Mouse (Mus musculus) telencephalon, adult 2 months (tissue): ENCODE measurements around the gene Gpr83.
A peak's percentile ranks its signal among the peaks of the same experiment; 100 is the strongest.

Source experiments
- DNase-seq: peaks from one replicate; pipeline ENCODE4 v3.0.0-alpha.2; 2011; ENCODE audit warnings: low read depth, low spot score

Gene Gpr83

DNA sequence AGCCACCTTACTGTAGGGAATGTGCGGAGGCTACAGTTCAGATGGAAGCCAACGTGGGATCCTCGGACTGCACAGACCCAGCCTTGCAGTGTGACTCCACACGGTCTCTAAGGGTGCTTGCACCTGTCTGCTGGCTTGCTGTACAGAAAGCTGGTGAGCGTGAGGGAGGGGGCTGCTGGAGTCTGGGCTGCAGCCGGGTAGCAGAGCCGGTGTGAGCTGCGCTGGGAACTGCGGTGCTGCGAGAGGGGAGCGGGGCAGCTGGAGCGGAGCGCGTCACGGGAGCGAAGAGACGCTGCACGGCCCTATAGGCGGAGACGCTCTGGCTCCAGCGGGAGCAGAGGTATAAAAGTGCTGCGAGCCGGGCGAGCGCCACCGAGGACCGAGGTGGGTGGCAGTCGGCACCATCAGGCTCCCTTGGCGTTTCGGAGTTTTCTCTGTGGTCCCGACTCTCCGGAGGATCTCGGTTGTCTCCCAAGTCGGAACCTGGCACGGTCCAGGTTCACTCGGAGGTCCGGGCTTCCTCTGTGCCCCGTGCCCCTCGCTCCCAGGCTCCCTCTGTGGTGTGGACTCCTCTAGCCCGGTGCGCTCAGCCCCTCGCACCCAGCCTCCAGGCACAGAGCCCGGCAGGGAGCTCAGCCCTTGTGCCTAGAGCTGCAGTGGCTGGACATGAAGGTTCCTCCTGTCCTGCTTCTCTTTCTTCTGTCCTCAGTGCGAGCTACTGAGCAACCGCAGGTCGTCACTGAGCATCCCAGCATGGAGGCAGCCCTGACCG is at the start of gene Gpr83:
Gene Gpr83 (plus strand): TSS at position 343 of the 772 bp plus-strand sequence.
- peak; percentile 44 for DNase-seq

DNA sequence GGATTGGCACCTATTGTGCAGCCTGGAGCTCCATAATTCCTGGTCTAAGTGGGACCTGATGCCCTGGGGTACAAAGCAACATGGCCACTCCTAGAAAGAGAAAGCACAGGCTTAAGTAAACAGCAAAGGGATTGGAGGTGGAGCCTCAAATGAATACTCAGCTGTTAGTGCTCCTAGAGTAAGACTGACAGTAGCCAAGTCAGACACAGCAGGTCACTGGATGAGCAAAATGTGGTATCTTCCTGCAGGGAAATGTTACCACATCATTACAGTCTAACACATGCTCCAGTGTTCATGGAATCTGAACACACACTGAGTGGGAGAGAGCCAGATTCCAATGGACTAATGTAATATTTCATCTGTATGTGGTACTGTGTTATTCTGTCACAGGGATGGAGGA is 38.6 kb upstream of the Gpr83 start:
- DNase-seq, result no peak

DNA sequence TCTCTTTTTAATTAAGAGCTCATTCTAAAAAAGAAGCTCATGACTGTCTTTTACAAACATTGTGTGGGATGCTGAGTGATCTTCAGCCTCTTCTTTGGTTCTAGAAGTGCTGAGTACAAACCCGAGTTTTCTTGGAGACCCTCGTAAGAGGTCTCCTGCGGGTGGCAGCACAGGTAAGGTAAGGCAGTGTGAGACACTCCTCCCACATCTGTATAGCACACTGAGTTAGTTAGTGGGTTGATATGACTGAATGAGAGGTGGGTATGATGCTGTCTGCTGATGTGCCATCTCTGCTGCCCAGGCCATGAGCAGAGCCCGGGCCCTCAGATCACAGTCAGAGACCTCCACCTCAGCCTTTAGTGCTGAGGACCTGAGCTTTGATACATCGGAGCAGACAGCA is 35.2 kb upstream of the Gpr83 start:
- DNase-seq, result no peak

GRCm38 (mm10) chr9:14827875-14828274 is 32.1 kb upstream of the Gpr83 start:
- DNase-seq, result no peak

DNA sequence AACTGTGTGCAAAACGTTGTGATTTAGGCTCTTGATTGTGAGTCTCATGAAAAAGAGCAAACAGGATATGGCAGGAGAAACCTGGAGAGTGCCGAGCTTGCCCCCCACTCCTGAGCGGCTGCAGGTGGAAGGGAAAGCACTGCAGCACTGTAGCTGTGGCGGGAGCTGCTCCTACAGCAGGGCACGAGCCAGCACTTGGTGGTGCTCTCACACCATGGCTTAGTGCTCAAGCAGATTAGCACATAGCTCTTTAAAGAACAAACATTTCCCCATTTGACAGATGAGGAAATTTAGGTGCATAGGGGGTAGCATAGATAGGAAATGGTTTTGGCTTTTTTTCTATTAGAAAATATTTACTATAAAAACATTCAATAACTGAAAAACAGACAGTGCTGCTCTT is 28.0 kb upstream of the Gpr83 start:
- DNase-seq, result no peak

DNA sequence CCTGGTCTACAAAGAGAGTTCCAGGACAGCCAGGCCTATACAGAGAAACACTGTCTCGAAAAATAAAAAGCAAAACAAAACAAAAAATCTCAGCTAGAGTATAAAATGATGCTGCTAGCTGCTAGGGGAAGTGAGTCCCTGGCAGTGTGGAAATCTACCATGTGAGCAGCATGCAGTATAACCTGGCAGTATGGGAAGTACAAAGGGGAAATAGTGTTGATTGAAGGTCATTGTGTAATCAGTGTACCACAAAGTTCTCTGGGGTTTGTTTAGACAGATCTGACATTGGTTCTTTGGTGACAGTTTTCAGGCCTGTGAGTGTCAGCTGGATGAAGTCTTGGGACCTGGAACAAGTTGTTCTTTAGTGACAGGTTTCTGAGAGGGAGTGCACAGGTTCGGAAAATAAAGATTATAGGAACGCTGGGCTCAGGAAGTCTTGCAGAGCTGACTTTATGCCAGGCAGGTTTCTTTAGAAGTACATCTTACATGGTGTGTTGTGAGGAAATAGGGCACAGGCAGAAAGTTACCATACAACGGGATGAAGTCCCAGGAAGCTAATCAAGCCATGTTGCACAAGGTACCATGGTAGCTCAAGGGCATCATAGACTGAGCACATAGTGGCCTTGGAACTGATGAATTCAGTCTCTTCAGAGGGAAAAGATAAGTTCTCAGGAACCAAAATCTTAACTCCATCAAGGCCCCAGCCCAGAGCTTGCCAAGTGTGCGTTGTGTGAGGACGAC is 24.5 kb upstream of the Gpr83 start:
- no peak for DNase-seq

DNA sequence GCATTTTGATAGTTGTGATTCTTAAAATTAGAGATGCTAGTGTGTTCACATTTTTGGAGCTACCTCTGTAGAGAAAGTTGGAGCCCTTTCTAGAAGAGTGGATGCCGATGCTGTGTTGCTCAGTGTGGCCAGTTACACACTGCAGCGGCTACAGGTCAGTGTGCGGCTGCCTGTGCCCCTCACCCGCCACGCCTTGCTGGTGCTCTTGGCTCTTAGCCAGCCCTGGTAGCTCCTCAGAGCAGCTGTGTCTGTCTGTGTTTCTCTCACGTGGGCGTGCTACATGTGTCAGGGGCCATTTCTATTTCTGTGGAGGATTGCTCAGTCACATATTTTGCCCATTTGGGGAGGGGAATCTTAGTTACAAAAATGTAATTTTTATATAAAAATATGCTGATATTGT is 20.5 kb upstream of the Gpr83 start:
- no peak for DNase-seq

GRCm38 (mm10) chr9:14839970-14840369 is 20.0 kb upstream of the Gpr83 start:
- DNase-seq, result no peak

DNA sequence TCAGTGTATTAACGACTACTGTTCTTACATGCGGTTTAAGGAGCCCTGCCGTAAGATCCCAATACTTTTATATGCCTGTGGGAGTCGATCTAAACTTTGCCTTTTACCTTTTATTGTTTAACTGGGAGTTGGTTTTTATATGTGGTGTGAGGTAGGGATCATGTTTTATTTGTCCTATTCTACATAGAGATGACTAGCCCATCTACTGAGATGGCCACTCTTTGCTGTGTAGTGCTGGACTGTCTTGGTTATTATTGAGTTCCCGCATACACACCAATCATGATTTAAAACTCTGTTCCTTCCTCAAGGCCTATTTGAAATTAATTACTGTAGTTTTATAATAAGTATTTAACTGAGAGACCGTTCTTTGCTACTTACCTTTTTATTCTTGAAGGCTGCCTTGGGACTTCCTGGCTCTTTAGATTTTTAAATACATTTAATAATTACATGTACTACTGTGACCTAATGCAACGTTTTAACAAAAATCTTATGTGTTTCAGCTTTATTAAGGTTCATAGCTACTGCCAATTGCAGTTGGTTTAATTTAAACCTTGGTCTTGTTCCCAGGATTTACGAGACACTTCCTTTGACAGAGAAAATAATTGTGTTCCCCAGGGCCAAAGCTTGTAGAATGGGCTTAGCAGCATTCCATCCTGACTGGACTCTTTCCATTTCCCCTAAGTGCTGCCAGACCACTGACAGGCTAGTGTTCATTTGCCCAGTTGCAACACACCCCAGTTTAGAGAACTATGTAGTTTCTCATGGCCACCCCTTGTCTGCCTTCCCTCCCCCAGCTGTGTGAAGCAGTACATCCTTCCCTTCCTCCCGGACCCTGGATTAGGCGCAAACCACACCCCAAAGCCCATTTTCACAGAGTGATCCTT is 17.9 kb upstream of the Gpr83 start:
- no peak for DNase-seq

DNA sequence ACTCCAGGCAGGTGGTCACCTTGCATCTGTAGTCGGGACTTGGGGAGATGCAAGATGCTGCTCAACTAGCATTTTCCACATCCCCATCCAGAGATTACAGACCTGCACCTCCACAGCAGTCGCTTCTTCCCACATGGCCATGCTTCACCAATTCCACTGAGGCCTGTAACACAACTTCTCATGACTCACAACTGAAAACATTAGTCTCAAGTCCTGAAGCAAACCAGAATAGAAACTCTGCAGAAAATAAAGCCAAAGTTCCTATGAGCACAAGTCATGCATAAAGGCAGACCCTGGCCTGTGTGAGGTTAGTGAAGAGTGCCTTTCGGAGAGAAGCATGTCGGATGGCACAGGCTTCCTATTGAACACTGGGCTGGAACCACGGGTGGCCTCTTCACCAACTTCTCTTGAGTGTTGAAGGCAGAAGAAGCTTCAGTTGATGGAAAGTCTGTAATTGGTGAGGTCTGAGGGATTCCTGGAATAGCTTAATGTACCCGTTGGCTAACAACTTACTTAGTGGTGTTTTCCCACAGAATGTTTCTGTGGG is 16.6 kb upstream of the Gpr83 start:
- DNase-seq, result no peak

GRCm38 (mm10) chr9:14843901-14844300 is 16.1 kb upstream of the Gpr83 start:
- DNase-seq, result no peak

DNA sequence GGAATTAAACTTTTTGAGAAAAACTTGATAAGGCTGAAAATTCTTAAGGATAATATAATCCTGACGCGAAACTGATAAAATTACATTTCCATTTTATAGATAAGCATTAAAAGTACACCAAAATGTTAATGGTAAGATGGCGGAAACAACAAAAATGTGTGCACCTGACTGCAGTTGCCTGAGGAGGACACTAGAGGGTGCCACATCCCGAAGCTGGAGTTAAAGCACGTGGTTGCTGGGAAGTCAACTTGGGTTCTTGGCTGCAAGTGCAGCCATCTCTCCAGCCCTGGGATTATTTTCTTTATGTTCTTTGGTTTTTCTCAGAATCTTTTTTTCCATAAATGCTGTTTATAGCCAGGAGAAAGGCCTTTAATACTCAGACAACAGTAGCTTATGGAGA is 13.6 kb upstream of the Gpr83 start:
- DNase-seq, result no peak

- no peak for DNase-seq
These were observed 11.6 kb upstream of the Gpr83 start for GRCm38 (mm10) chr9:14848267-14848935.

- DNase-seq, result no peak
These were observed 5.4 kb upstream of the Gpr83 start for GRCm38 (mm10) chr9:14854585-14854984.

DNA sequence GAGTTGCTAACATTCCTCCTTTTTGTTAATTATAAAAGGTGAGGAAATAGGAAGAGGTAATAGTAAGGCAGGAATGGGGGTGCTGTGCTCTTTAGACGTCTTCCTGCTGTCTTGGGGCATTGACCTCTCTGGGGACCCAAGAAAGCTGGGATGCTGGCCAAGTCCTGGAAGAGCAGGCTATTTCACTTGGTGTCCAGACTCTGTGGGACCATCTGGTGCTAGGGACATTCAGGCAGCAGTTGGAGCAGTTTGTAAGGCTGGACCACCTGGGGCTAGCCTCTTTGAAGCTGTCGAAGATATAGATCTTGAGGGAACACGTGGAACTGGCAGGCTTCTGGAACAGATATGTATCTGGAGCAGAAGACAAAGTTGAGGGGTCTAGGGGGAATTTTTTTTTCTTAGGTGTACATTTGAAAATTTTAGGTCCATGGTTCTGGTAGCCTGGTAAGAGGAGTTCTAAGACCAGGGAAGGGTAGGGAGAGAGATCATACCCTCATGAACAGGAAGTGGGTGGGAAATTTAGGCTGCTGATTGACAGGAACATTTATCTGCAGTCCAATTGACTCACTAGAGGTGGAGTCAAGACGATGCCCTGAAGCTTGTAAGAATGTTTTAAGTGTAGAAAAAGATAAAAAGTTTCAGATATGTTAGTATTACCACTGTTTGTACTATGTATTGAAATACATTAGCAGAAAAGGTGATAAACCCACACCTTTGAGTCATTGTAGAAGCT is 2.9 kb upstream of the Gpr83 start:
- no peak for DNase-seq

DNA sequence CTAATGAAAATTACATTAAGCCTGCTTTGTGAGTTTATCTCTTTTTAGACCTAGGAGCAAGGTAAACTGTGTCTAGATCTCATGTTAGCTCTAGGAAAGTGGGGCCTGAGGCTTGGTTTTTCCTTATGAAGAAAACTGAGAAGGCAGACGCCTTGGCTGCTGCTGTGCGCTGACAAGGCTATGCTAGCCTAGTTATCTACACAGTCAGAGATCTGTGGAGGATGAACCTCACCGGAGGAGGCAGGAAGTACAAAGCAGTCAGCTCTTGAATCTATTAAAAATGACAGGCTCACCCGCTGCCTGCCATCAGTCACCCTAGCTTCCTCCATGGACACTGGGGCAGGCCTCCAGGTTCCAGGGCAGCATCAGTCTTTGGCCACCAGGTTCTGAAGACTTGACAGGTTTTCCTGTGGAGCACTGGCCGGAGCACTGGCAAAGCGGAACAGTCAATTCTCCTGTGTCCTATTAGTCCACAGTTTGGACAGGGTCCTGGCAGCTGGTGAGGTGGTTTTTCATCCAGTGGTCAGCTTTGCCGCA is 1.8 kb upstream of the Gpr83 start:
- DNase-seq, result no peak

DNA sequence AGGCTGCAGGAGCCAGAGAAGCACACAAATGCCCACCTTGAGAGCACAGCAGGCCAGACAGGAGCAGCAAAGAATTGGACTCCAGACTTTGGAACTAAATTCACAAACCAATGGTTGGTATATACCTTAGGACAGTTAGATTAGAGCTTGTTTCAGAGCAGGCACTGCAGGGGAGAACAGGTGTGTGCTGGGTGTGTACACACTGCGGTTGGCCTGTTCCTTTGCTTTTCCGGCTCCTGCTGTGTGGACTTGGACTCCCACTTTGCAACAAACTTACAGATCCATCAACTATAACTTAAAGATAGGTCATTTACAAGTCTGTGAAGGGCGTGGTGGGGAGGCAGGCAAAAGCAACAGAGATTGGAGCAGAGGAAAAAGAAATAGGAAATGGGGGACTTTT is 1.2 kb upstream of the Gpr83 start:
- DNase-seq, result no peak

DNA sequence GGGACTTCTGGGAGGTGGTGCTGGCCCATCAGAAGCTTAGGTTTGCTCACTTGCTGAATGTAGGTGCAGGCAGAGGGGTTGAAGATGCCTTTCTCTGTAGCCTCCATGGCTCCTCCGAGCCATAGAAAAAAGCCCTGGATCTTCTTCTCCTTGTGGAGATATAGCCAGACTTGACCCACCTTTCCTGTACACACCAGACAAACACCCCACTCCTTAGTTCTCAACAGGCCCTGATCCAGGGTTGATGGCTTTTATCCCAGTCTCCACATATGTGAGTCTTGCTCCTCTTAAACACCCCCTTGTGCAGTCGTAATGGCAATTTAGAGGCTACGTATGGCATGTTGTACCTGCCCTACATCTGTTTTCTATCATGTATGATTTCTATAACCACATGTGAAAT is 3.1 kb downstream of the Gpr83 start:
- no peak for DNase-seq

DNA sequence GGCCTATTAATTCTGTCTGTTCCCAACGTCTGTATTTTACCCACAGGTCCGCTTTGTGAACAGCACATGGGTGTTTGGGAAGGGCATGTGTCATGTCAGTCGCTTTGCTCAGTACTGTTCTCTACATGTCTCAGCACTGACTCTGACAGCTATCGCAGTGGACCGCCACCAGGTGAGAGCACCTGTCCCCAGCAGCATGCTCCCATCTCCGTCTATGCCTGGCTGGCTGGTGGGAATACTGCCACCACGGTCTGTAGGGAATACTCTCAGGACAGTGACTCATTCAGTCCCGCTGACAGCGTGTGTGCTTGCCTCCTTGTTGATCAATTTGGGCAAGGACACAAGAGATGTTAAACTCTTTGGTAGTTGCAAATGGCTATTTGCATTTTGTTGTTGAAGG is 4.7 kb downstream of the Gpr83 start:
- DNase-seq, result no peak

DNA sequence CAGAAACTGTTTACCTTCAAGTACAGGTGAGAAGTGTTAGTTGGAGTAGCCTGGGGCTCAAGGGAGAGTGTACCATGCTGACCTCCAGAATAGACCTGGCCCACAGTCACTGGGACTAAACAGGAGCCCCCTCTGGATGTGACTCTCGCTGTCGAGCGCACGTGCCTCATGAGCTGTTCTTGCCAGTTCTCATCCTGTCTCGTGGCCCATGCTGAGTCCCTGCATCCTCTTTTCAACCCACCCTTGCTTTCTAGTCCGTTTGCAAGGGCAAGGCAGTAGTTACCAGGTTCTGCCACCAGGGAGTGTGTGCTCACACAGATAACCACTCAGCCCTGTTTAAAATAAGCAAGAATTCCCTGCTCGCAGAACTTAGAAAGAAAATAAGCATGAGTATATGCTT is 6.9 kb downstream of the Gpr83 start:
- DNase-seq, result peak; percentile 54
